Mouse (Mus musculus) mouse embryonic stem cell (cell line): Measurements from ENCODE around the gene Gucy2g.
"Not testable (repeated sequence)": the region's sequence is repeated elsewhere in the genome, so short reads cannot be mapped to it uniquely, and the experiment has no call there.

ENCODE experiments used
- in situ Hi-C, 2 experiments: fragments of 300-500 bp; cut with MboI; formaldehyde crosslinking; loops; 1 replicate in 1 of 2; 3 replicates in 1 of 2; pipeline ENCODE4 v1.14.3; 2019 to 2020; ENCODE audit warnings: low sequenced_read_pairs in 2 of 2, low pct_unique_long_range_greater_than_20kb in 1 of 2, mixed read lengths in 1 of 2; ENCODE audit not compliant: unreplicated experiment in 1 of 2

The Gucy2g gene

GRCm38 (mm10) chr19:55184442-55184841 lies 56.6 kb downstream of the Gucy2g start:
- in situ Hi-C loops = no loop called here

- in situ Hi-C loops = no loop called here
Measured at GRCm38 (mm10) chr19:55180433-55180832, 60.6 kb downstream of the Gucy2g start, which contains the start of gene Tectb. TSS of gene Tectb (plus strand) at chr19:55180733.

GRCm38 (mm10) chr19:55177143-55177542 lies 63.9 kb downstream of the Gucy2g start:
- in situ Hi-C loops = no loop called here

GRCm38 (mm10) chr19:55171585-55171984 lies 69.5 kb downstream of the Gucy2g start:
- in situ Hi-C loops = no loop called here

- in situ Hi-C loops = no loop called here
Measured at GRCm38 (mm10) chr19:55170399-55170798, 70.6 kb downstream of the Gucy2g start.

GRCm38 (mm10) chr19:55169236-55169729 lies 71.8 kb downstream of the Gucy2g start:
- in situ Hi-C loops = not testable (repeated sequence)

- in situ Hi-C loops = no loop called here
Measured at GRCm38 (mm10) chr19:55168360-55168759, 72.7 kb downstream of the Gucy2g start.

GRCm38 (mm10) chr19:55167741-55168140 lies 73.3 kb downstream of the Gucy2g start:
- in situ Hi-C loops = no loop called here

- in situ Hi-C loops = no loop called here
Measured at GRCm38 (mm10) chr19:55166741-55167140, 74.3 kb downstream of the Gucy2g start.

GRCm38 (mm10) chr19:55165954-55166353 lies 75.1 kb downstream of the Gucy2g start:
- in situ Hi-C loops = no loop called here

GRCm38 (mm10) chr19:55165183-55165865 lies 75.7 kb downstream of the Gucy2g start:
- in situ Hi-C loops = no loop called here

GRCm38 (mm10) chr19:55164162-55164561 lies 76.9 kb downstream of the Gucy2g start:
- in situ Hi-C loops = no loop called here

- in situ Hi-C loops = no loop called here
Measured at GRCm38 (mm10) chr19:55162271-55162670, 78.8 kb downstream of the Gucy2g start.

GRCm38 (mm10) chr19:55159826-55160225 lies 81.2 kb downstream of the Gucy2g start:
- in situ Hi-C loops = no loop called here

GRCm38 (mm10) chr19:55158606-55159005 lies 82.4 kb downstream of the Gucy2g start:
- in situ Hi-C loops = no loop called here

GRCm38 (mm10) chr19:55157029-55157428 lies 84.0 kb downstream of the Gucy2g start:
- in situ Hi-C loops = no loop called here

- in situ Hi-C loops = no loop called here
Measured at GRCm38 (mm10) chr19:55152983-55153382, 88.1 kb downstream of the Gucy2g start.

GRCm38 (mm10) chr19:55152274-55152673 lies 88.8 kb downstream of the Gucy2g start:
- in situ Hi-C loops = not testable (repeated sequence)

- in situ Hi-C loops = no loop called here
Measured at GRCm38 (mm10) chr19:55149646-55150045, 91.4 kb downstream of the Gucy2g start.

GRCm38 (mm10) chr19:55148109-55148508 lies 92.9 kb downstream of the Gucy2g start:
- in situ Hi-C loops = no loop called here
